Mouse (Mus musculus) macrophage (primary cell): ENCODE data around the gene Cenps. TPM values are rescaled to one million over a fixed set of nuclear protein-coding genes. Genes with fewer than 3 reads are reported as not detected.

Experiments used
- H3K27ac ChIP-seq: fragments of 350-480 bp; formaldehyde crosslinking; 2 replicates; pipeline ENCODE4 v1.9.0; 2021
- H3K36me3 ChIP-seq: fragments of 350-480 bp; formaldehyde crosslinking; 2 replicates; pipeline ENCODE4 v1.9.0; 2021; ENCODE audit errors: inconsistent target
- H3K4me3 ChIP-seq: fragments of 350-480 bp; formaldehyde crosslinking; 2 replicates; pipeline ENCODE4 v1.9.0; 2021; ENCODE audit errors: inconsistent target
- H3K79me2 ChIP-seq: fragments of 350-480 bp; formaldehyde crosslinking; 2 replicates; pipeline ENCODE4 v1.9.0; 2021; ENCODE audit errors: inconsistent target
- whole genome bisulfite sequencing: methylation state at CpG from one replicate; pipeline ENCODE4 v1.1.7; 2026; ENCODE audit warnings: inconsistent platforms; ENCODE audit not compliant: missing documents; 5-methylcytosine and 5-hydroxymethylcytosine counted together
- polyA plus RNA-seq: library from polyadenylated mRNA; stranded (reverse); fragments of 250-400 nt; gene quantifications from 3 replicates; pipeline ENCODE4 v1.2.4, GENCODE M21; 2018; ENCODE audit warnings: inconsistent platforms

Cenps gene
- polyA plus RNA-seq, 1 experiment from 2014 or later, result 3.6 TPM

GRCm38 (mm10) chr4:149147528-149147927 lies 10.1 kb upstream of the Cenps start:
- Histone ChIP-seq H3K36me3 (peaks cover 19% of the 10 kb centered on the region), H3K4me3 (no peak overlapping the region), H3K79me2 (no peaks in the 10 kb centered on the region), H3K27ac (no peak overlapping the region)
- WGBS, result 74% methylated on average over 7 of the region's 7 CpGs

- peaks cover 3% of the 10 kb centered on the region for H3K36me3 ChIP-seq
- WGBS, result 79% methylated on average over 4 of the region's 4 CpGs
- no peak overlapping the region for H3K4me3 ChIP-seq
- no peak overlapping the region for H3K27ac ChIP-seq
- no peaks in the 10 kb centered on the region for H3K79me2 ChIP-seq
These were observed 7.7 kb upstream of the Cenps start for GRCm38 (mm10) chr4:149145151-149145550.

- no peaks in the 10 kb centered on the region; the same call in 1 of the 2 replicates for H3K36me3 ChIP-seq
- 2% methylated on average over 3 of the region's 3 CpGs for WGBS
These were observed 7.0 kb upstream of the Cenps start for GRCm38 (mm10) chr4:149144459-149144858.

GRCm38 (mm10) chr4:149143594-149143993 lies 6.2 kb upstream of the Cenps start:
- 10% methylated on average over 4 of the region's 4 CpGs for WGBS
- H3K79me2 ChIP-seq, result no peaks in the 10 kb centered on the region
- H3K4me3 ChIP-seq, result no peak overlapping the region
- H3K27ac ChIP-seq, result no peak overlapping the region
- no peaks in the 10 kb centered on the region for H3K36me3 ChIP-seq

More at GRCm38 (mm10) chr4:149144459-149144858, 7.0 kb upstream of the Cenps start:
- H3K4me3 ChIP-seq, result no peak overlapping the region
- H3K27ac ChIP-seq, result no peak overlapping the region
- H3K79me2 ChIP-seq, result no peaks in the 10 kb centered on the region

- no peaks in the 10 kb centered on the region for H3K79me2 ChIP-seq
- H3K4me3 ChIP-seq, result no peak overlapping the region
- no peak overlapping the region for H3K27ac ChIP-seq
- WGBS, result 93% methylated on average over 8 of the region's 8 CpGs
- H3K36me3 ChIP-seq, result no peaks in the 10 kb centered on the region
These were observed 1.1 kb upstream of the Cenps start for GRCm38 (mm10) chr4:149138515-149138914.

- Histone ChIP-seq H3K27ac (no peak overlapping the region), H3K79me2 (no peaks in the 10 kb centered on the region), H3K36me3 (no peaks in the 10 kb centered on the region), H3K4me3 (peak overlapping the region; percentile 68)
- WGBS, result 83% methylated on average over 18 of the region's 18 CpGs
These were observed 1.1 kb downstream of the Cenps start for GRCm38 (mm10) chr4:149136116-149136850.

GRCm38 (mm10) chr4:149133395-149133794 lies 4.0 kb downstream of the Cenps start:
- Histone ChIP-seq H3K79me2 (no peaks in the 10 kb centered on the region), H3K4me3 (no peak overlapping the region), H3K27ac (no peak overlapping the region), H3K36me3 (no peaks in the 10 kb centered on the region)
- 95% methylated on average over 5 of the region's 5 CpGs for WGBS

GRCm38 (mm10) chr4:149131789-149132565 lies 5.5 kb downstream of the Cenps start:
- Histone ChIP-seq H3K36me3 (no peaks in the 10 kb centered on the region), H3K4me3 (no peak overlapping the region), H3K79me2 (no peaks in the 10 kb centered on the region), H3K27ac (no peak overlapping the region)
- 96% methylated on average over 16 of the region's 21 CpGs for WGBS

GRCm38 (mm10) chr4:149131021-149131752 lies 6.2 kb downstream of the Cenps start:
- 94% methylated on average over 20 of the region's 23 CpGs for WGBS
- H3K4me3 ChIP-seq, result no peak overlapping the region
- no peaks in the 10 kb centered on the region for H3K36me3 ChIP-seq
- no peak overlapping the region for H3K27ac ChIP-seq
- no peaks in the 10 kb centered on the region for H3K79me2 ChIP-seq

- H3K4me3 ChIP-seq, result no peak overlapping the region
- H3K27ac ChIP-seq, result no peak overlapping the region
- H3K36me3 ChIP-seq, result no peaks in the 10 kb centered on the region
- no peaks in the 10 kb centered on the region for H3K79me2 ChIP-seq
- WGBS, result 95% methylated on average over 18 of the region's 18 CpGs
These were observed 9.0 kb downstream of the Cenps start for GRCm38 (mm10) chr4:149128467-149128866.

GRCm38 (mm10) chr4:149126663-149127062 lies 10.8 kb downstream of the Cenps start, which contains the start of gene Cort:
Gene Cort, minus strand, starts transcription at chr4:149126763.
- Histone ChIP-seq H3K4me3 (no peak within 1 kb of the TSS), H3K36me3 (no peaks in the 10 kb centered on the region), H3K27ac (no peak within 1 kb of the TSS), H3K79me2 (no peaks in the 10 kb centered on the region)
- 90% methylated on average over 11 of the region's 11 CpGs for WGBS

GRCm38 (mm10) chr4:149126115-149126509 lies 11.3 kb downstream of the Cenps start:
- Histone ChIP-seq H3K4me3 (no peak overlapping the region), H3K79me2 (no peaks in the 10 kb centered on the region), H3K27ac (no peak overlapping the region), H3K36me3 (no peaks in the 10 kb centered on the region)
- WGBS, result 99% methylated on average over 6 of the region's 6 CpGs

GRCm38 (mm10) chr4:149125341-149126114 lies 11.9 kb downstream of the Cenps start:
- H3K79me2 ChIP-seq, result no peaks in the 10 kb centered on the region
- 85% methylated on average over 9 of the region's 11 CpGs for WGBS

GRCm38 (mm10) chr4:149123432-149123831 lies 14.0 kb downstream of the Cenps start:
- H3K79me2 ChIP-seq, result no peaks in the 10 kb centered on the region
- no peak overlapping the region for H3K4me3 ChIP-seq
- H3K27ac ChIP-seq, result no peak overlapping the region
- 90% methylated on average over 5 of the region's 5 CpGs for WGBS
- no peaks in the 10 kb centered on the region for H3K36me3 ChIP-seq

More at GRCm38 (mm10) chr4:149125341-149126114, 11.9 kb downstream of the Cenps start:
- Histone ChIP-seq H3K4me3 (no peak overlapping the region), H3K27ac (no peak overlapping the region), H3K36me3 (no peaks in the 10 kb centered on the region)
